Mouse (Mus musculus): ENCODE results near the gene Rho. TPM values are rescaled to one million over a fixed set of nuclear protein-coding genes. Genes with fewer than 3 reads are reported as not detected.

Rho gene
- total RNA-seq (2014; fragmentation: Nextera tagmentation) (not detected in 2 replicates), total RNA-seq (2017) (not detected in 2 replicates)

DNA sequence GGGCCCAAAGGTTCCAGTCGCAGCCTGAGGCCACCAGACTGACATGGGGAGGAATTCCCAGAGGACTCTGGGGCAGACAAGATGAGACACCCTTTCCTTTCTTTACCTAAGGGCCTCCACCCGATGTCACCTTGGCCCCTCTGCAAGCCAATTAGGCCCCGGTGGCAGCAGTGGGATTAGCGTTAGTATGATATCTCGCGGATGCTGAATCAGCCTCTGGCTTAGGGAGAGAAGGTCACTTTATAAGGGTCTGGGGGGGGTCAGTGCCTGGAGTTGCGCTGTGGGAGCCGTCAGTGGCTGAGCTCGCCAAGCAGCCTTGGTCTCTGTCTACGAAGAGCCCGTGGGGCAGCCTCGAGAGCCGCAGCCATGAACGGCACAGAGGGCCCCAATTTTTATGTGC lies at the start of gene Rho:
Rho (plus strand) TSS at position 110 of the 400 bp plus-strand sequence.
- ATAC-seq (replicated peaks; ENCODE audit: poor library complexity, severe bottlenecking): no peak

DNA sequence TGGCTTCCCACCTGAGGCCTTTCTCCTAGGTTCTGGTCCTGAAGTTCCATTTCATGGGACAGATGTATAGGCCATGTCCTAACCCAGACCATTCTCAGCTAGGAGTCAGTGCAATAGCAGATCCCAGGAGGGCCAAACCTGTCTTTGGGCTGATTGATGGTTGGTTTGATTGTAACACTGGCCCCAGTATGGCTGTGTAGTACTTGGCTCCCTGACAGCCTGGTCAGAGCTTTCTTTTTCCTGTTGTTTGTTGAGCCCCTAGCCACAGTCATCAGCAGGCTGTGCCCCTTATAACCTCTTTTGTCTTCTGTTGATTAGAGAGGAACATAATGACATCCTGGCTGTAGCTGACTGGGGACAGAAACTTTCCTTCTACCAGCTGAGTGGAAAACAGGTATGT lies 47.5 kb upstream of the Rho start:
- ATAC-seq (replicated peaks; ENCODE audit: poor library complexity, severe bottlenecking): no peak

GRCm38 (mm10) chr6:115886894-115887293 lies 44.7 kb upstream of the Rho start:
- ATAC-seq (replicated peaks; ENCODE audit: poor library complexity, severe bottlenecking): peak; percentile 80

GRCm38 (mm10) chr6:115888296-115888695 lies 43.3 kb upstream of the Rho start:
- ATAC-seq (replicated peaks; ENCODE audit: poor library complexity, severe bottlenecking): peak; percentile 41; the same call in 1 of the 2 replicates

DNA sequence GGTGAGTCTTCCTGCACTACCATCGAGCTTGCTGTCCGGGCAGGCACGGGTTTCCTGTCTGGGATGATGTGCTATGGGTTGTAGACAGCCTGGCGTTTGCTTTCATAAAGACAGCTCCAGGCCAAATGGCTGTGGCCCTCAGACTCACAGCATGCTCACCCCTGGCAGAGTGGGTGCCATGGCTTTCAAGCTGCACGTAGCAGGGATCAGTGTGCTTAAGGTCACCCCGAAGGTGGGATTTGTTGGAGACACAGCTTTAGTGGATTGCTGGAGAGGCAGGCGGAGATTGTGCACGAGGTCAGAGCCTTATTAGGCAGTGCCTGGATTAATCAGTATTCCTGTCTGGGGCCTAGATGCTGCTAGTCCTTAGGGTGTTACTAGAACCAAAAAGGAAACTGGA lies 40.9 kb upstream of the Rho start:
- no peak for ATAC-seq (replicated peaks; ENCODE audit: poor library complexity, severe bottlenecking)

GRCm38 (mm10) chr6:115891061-115891460 lies 40.5 kb upstream of the Rho start:
- no peak for ATAC-seq (replicated peaks; ENCODE audit: poor library complexity, severe bottlenecking)

GRCm38 (mm10) chr6:115891497-115892061 lies 40.0 kb upstream of the Rho start:
- ATAC-seq (replicated peaks; ENCODE audit: poor library complexity, severe bottlenecking): no peak

- no peak for ATAC-seq (replicated peaks; ENCODE audit: poor library complexity, severe bottlenecking)
Observed at GRCm38 (mm10) chr6:115892363-115892762, 39.2 kb upstream of the Rho start.

GRCm38 (mm10) chr6:115896346-115896745 lies 35.2 kb upstream of the Rho start:
- no peak for ATAC-seq (replicated peaks; ENCODE audit: poor library complexity, severe bottlenecking)

DNA sequence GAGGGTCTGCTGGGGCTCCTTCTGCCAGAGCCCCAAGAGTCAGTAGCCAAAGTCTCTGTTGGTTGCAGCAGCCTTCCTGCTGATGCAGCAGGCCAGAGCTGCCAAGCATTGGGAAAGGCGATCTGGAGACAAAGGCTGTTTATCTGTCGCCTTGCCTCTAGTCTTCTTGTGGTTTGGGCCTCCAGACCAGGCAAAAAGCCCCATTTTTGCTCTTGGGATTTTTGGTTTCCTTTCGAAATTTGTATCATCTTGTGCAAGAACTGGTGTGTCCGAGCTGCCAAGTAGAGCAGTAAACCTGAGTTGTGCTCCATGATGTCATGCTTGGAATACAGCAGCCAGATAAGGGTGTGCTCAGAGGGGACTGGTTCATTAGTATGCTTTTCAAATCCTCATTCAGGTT lies 34.4 kb upstream of the Rho start:
- ATAC-seq (replicated peaks; ENCODE audit: poor library complexity, severe bottlenecking): peak; percentile 71

- no peak for ATAC-seq (replicated peaks; ENCODE audit: poor library complexity, severe bottlenecking)
Observed at GRCm38 (mm10) chr6:115897926-115898520, 33.5 kb upstream of the Rho start.

DNA sequence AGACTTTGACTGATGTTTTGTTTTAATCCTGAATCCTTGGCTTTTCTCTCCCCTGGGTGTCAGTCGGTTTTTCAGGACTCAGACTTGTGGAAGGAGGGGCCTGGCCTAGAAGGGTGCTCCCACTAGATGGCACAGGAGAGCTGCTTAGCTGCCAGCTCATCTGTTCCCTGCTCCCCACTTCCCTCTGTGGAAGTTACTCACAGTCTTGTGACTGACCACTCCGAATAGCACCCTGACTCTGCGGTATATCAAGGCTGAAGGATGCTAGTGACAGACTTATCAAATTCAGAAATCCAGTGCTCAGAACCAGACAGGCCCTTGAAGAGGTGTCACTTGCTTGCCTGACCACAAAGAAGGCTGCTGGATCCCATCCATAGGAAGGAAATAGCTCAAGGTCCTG lies 30.5 kb upstream of the Rho start:
- ATAC-seq (replicated peaks; ENCODE audit: poor library complexity, severe bottlenecking): peak; percentile 83

- no peak for ATAC-seq (replicated peaks; ENCODE audit: poor library complexity, severe bottlenecking)
Observed at GRCm38 (mm10) chr6:115901489-115901931, 30.0 kb upstream of the Rho start.

GRCm38 (mm10) chr6:115902545-115902944 lies 29.0 kb upstream of the Rho start:
- no peak for ATAC-seq (replicated peaks; ENCODE audit: poor library complexity, severe bottlenecking)

- ATAC-seq (replicated peaks; ENCODE audit: poor library complexity, severe bottlenecking): no peak
Observed at GRCm38 (mm10) chr6:115905568-115905967, 26.0 kb upstream of the Rho start.

DNA sequence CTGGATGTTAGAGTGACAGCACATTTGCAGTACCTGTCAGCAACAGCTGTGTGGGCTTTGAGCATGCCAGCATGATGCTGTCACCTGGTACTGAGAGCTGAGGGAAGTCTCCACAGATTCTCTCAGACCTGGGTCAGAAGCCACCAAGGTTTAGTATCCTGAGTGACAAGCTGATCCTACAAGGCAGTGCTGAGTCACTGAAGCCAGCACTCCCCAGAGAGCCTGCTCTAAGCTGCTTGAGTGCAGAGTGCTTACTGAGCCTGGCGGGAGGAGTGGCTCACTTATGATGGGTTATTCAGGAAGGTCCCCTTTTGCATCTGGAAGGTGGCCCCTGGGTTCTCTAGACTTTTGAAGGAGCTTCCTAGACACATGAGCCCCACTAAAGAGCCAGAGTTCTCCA lies 25.1 kb upstream of the Rho start:
- peak; percentile 18 for ATAC-seq (replicated peaks; ENCODE audit: poor library complexity, severe bottlenecking)

DNA sequence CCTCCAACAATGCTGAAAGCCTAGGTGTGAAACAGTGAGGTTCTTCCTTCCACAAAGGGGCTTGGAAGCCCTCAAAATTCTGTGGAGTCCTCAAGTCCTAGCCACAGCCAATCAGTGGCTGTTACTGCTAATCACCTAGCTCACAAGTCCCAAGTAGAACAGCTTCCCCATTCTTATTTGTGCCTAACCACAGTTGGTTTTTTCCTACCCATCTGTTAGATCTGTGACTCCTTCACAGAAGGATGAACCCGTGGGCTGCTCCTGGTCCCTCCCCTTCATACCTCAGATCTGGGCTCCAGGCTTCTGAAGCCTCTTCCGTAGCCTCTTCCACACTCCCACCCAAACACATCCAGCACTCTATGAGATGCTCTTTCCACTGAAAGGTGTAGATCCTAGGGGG lies 24.7 kb upstream of the Rho start:
- ATAC-seq (replicated peaks; ENCODE audit: poor library complexity, severe bottlenecking): peak; percentile 63

- peak; percentile 58 for ATAC-seq (replicated peaks; ENCODE audit: poor library complexity, severe bottlenecking)
Observed at GRCm38 (mm10) chr6:115908421-115908982, 23.0 kb upstream of the Rho start.

- peak; percentile 71 for ATAC-seq (replicated peaks; ENCODE audit: poor library complexity, severe bottlenecking)
Observed at GRCm38 (mm10) chr6:115909052-115909451, 22.5 kb upstream of the Rho start.

DNA sequence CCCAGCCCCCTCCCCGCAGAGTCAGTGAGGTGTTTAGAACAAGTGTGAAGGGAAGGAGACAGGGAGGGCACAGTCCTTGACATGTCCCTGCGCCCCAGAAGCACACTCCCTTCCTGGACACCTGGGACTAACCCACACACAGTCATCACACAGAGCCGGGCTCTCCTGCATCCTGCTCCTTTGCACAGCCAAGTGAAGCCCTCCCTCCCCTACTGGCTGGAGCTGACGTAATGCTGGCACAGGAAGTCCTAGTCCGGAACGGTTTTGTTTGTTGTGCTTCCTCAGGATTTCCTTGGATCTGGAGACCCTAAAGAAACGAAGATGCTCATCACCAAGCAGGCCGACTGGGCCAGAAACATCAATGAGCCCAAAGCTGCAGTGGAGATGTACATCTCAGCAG lies 21.6 kb upstream of the Rho start:
- peak; percentile 28 for ATAC-seq (replicated peaks; ENCODE audit: poor library complexity, severe bottlenecking)

- no peak for ATAC-seq (replicated peaks; ENCODE audit: poor library complexity, severe bottlenecking)
Observed at GRCm38 (mm10) chr6:115911763-115912162, 19.8 kb upstream of the Rho start.

DNA sequence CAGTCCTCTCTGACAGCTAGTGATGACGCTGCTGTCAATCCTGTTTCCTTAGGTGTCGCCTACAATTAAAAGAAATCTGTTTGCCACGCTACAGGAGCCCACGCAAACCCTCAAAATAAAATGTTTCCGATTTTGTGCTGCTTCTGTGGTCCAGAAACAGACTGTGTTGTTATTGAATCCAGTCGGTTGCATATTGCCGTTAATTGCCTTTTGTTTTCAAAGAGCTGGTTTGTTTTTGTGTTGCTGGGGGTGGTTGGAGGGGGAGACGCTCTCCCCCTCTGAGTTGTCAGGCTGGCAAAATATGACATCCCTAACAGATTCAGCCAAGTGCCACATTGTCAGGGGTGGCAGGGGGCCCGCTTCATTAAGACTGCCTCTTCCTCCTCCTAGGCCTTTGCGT lies 18.1 kb upstream of the Rho start:
- no peak for ATAC-seq (replicated peaks; ENCODE audit: poor library complexity, severe bottlenecking)
